Mouse (Mus musculus): ENCODE measurements at regions not wholly inside any gene's neighbourhood (a gene's known extent, or its start where the extent isn't known, plus 50 kb on each side); places are given as distances from the start of the nearest gene placed in this dataset.

GRCm38 (mm10) chr8:82265745-82266144, 137.3 kb downstream of the Il15 start:
- no peak for DNase-seq

GRCm38 (mm10) chr8:82262196-82262595, 140.8 kb downstream of the Il15 start:
- peak; percentile 6 for DNase-seq

GRCm38 (mm10) chr8:82260613-82261012, 142.4 kb downstream of the Il15 start:
- DNase-seq = no peak

- DNase-seq = no peak
Measured at GRCm38 (mm10) chr8:82255815-82256214, 147.2 kb downstream of the Il15 start.

- no peak for DNase-seq
Measured at GRCm38 (mm10) chr8:82252406-82252805, 150.6 kb downstream of the Il15 start.

- no peak for DNase-seq
Measured at GRCm38 (mm10) chr8:82249841-82250577, 153.0 kb downstream of the Il15 start.

- no peak for DNase-seq
Measured at GRCm38 (mm10) chr8:82244076-82244475, 158.9 kb downstream of the Il15 start.

GRCm38 (mm10) chr8:82229883-82230282, 173.1 kb downstream of the Il15 start:
- no peak for DNase-seq

GRCm38 (mm10) chr8:82201746-82202145, 201.3 kb downstream of the Il15 start:
- DNase-seq = no peak

- no peak for DNase-seq
Measured at GRCm38 (mm10) chr8:82200176-82200575, 202.8 kb downstream of the Il15 start.

- DNase-seq = no peak
Measured at GRCm38 (mm10) chr8:82196504-82196903, 206.5 kb downstream of the Il15 start.

GRCm38 (mm10) chr8:82195112-82195511, 207.9 kb downstream of the Il15 start:
- no peak for DNase-seq

- no peak for DNase-seq
Measured at GRCm38 (mm10) chr8:82191011-82191410, 212.0 kb downstream of the Il15 start.

GRCm38 (mm10) chr8:82187138-82187880, 215.7 kb downstream of the Il15 start:
- DNase-seq = peak; percentile 16

GRCm38 (mm10) chr8:82184022-82184421, 219.0 kb downstream of the Il15 start:
- DNase-seq = no peak

All from cerebellum, adult 9-11 months (tissue).